Mouse (Mus musculus) MEL (cell line): ENCODE data around the gene Mblac1. TPM values are rescaled to one million over a fixed set of nuclear protein-coding genes. Genes with fewer than 3 reads are reported as not detected.

ENCODE experiments used
- DNase-seq: peaks from one replicate; pipeline ENCODE4 v3.0.0; 2011; ENCODE audit warnings: low read depth, low spot score
- H3K27ac ChIP-seq: 2 replicates; pipeline ENCODE4 v1.5.1; 2012; ENCODE audit warnings: low read depth, mild to moderate bottlenecking, control low read depth, low read length, moderate library complexity; ENCODE audit not compliant: control insufficient read depth
- H3K27me3 ChIP-seq, 2 experiments: fragments of 150-350 bp in 1 of 2; sonication (generic) in 1 of 2; 2 replicates each; pipeline ENCODE4 v1.6.1; 2012; ENCODE audit warnings: low read length in 2 of 2, mild to moderate bottlenecking in 2 of 2, improper control_type of control experiment in 1 of 2, moderate library complexity in 1 of 2; ENCODE audit not compliant: insufficient read depth in 2 of 2, control insufficient read depth in 1 of 2
- H3K36me3 ChIP-seq, 2 experiments: 2 replicates each; pipeline ENCODE4 v1.6.1; 2012 to 2014; ENCODE audit warnings: low read length in 2 of 2, improper control_type of control experiment in 1 of 2, inconsistent platforms in 1 of 2, mild to moderate bottlenecking in 1 of 2; ENCODE audit not compliant: insufficient read depth in 2 of 2, control insufficient read depth in 1 of 2
- H3K4me1 ChIP-seq, 2 experiments: fragments of 150-350 bp in 1 of 2; sonication (generic) in 1 of 2; 2 replicates each; pipeline ENCODE4 v1.6.1; 2012; ENCODE audit warnings: low read length in 2 of 2, improper control_type of control experiment in 1 of 2, mild to moderate bottlenecking in 1 of 2; ENCODE audit not compliant: insufficient read depth in 2 of 2, control insufficient read depth in 1 of 2
- H3K4me3 ChIP-seq, 2 experiments: fragments of 150-350 bp in 1 of 2; sonication (generic) in 1 of 2; 2 replicates each; pipeline ENCODE4 v1.5.1; 2012; ENCODE audit warnings: low read depth in 2 of 2, low read length in 2 of 2, mild to moderate bottlenecking in 2 of 2, moderate library complexity in 2 of 2, control low read depth in 1 of 2, improper control_type of control experiment in 1 of 2; ENCODE audit not compliant: control insufficient read depth in 1 of 2, insufficient read depth in 1 of 2
- H3K79me2 ChIP-seq: 2 replicates; pipeline ENCODE4 v1.6.1; 2012; ENCODE audit warnings: mild to moderate bottlenecking, low read length, moderate library complexity; ENCODE audit not compliant: control insufficient read depth, poor library complexity, insufficient read depth
- H3K9ac ChIP-seq: 2 replicates; pipeline ENCODE4 v1.6.1; 2012; ENCODE audit warnings: low read depth, mild to moderate bottlenecking, control low read depth, low read length, moderate library complexity; ENCODE audit not compliant: control insufficient read depth, poor library complexity, severe bottlenecking
- H3K9me3 ChIP-seq: fragments of 150-350 bp; sonication (generic); replicated peaks from 2 replicates; pipeline ENCODE4 v1.6.1; 2012; ENCODE audit warnings: mild to moderate bottlenecking, low read length, improper control_type of control experiment, moderate library complexity; ENCODE audit not compliant: insufficient read depth
- BHLHE40 ChIP-seq: IDR thresholded peaks from 2 replicates; pipeline ENCODE4 v1.6.1; 2012; ENCODE audit warnings: low read depth, mild to moderate bottlenecking, inconsistent platforms, low read length, improper control_type of control experiment, borderline replicate concordance
- CHD1 ChIP-seq: IDR thresholded peaks from 2 replicates; pipeline ENCODE4 v1.6.1; 2012; ENCODE audit warnings: low read depth, mild to moderate bottlenecking, inconsistent platforms, low read length, improper control_type of control experiment
- CHD2 ChIP-seq: IDR thresholded peaks from 2 replicates; pipeline ENCODE4 v1.6.1; 2011; ENCODE audit warnings: low read length, improper control_type of control experiment
- CTCF ChIP-seq, 3 experiments: IDR thresholded peaks in 2 of 3; conservative IDR thresholded peaks in 1 of 3; 2 replicates each; pipeline ENCODE4 v1.5.1; 2011 to 2012; ENCODE audit warnings: low read length in 3 of 3, low read depth in 2 of 3, mild to moderate bottlenecking in 2 of 3, improper control_type of control experiment in 1 of 3, inconsistent platforms in 1 of 3, mixed read lengths in 1 of 3, moderate library complexity in 1 of 3; ENCODE audit not compliant: control insufficient read depth in 1 of 3, insufficient read depth in 1 of 3, poor library complexity in 1 of 3, severe bottlenecking in 1 of 3
- ELF1 ChIP-seq: IDR thresholded peaks from 2 replicates; pipeline ENCODE4 v1.6.1; 2014; ENCODE audit warnings: low read depth, mild to moderate bottlenecking, inconsistent platforms, low read length, improper control_type of control experiment, moderate library complexity
- EP300 ChIP-seq, 2 experiments: IDR thresholded peaks; 2 replicates each; pipeline ENCODE4 v1.6.1; 2011; ENCODE audit warnings: improper control_type of control experiment in 2 of 2, low read length in 2 of 2, low read depth in 1 of 2, mild to moderate bottlenecking in 1 of 2
- ETS1 ChIP-seq: IDR thresholded peaks from 2 replicates; pipeline ENCODE4 v1.6.1; 2012; ENCODE audit warnings: low read depth, mild to moderate bottlenecking, inconsistent platforms, low read length, improper control_type of control experiment, moderate library complexity
- GABPA ChIP-seq: IDR thresholded peaks from 2 replicates; pipeline ENCODE4 v1.6.1; 2012; ENCODE audit warnings: low read depth, mild to moderate bottlenecking, inconsistent platforms, low read length, improper control_type of control experiment, moderate library complexity
- GATA1 ChIP-seq: IDR thresholded peaks from 2 replicates; pipeline ENCODE4 v1.6.1; 2011; ENCODE audit warnings: low read depth, low read length, improper control_type of control experiment
- HCFC1 ChIP-seq: IDR thresholded peaks from 2 replicates; pipeline ENCODE4 v1.6.1; 2012; ENCODE audit warnings: low read depth, mild to moderate bottlenecking, inconsistent platforms, low read length, improper control_type of control experiment, moderate library complexity
- KAT2A ChIP-seq: conservative IDR thresholded peaks from 2 replicates; pipeline ENCODE4 v1.6.1; 2012; ENCODE audit warnings: low read depth, low read length, improper control_type of control experiment, inconsistent platforms
- MAX ChIP-seq: IDR thresholded peaks from 2 replicates; pipeline ENCODE4 v1.6.1; 2011; ENCODE audit warnings: low read length, improper control_type of control experiment
- MAZ ChIP-seq: IDR thresholded peaks from 2 replicates; pipeline ENCODE4 v1.6.1; 2012; ENCODE audit warnings: low read depth, mild to moderate bottlenecking, inconsistent platforms, low read length, improper control_type of control experiment
- MEF2A ChIP-seq: IDR thresholded peaks from 2 replicates; pipeline ENCODE4 v1.6.1; 2014; ENCODE audit warnings: low read depth, mild to moderate bottlenecking, inconsistent platforms, low read length, improper control_type of control experiment; ENCODE audit not compliant: poor library complexity, insufficient replicate concordance, severe bottlenecking; ENCODE audit errors: extremely low read depth
- MXI1 ChIP-seq: IDR thresholded peaks from 2 replicates; pipeline ENCODE4 v1.6.1; 2011; ENCODE audit warnings: mild to moderate bottlenecking, low read depth, low read length, improper control_type of control experiment
- MYB ChIP-seq: IDR thresholded peaks from 2 replicates; pipeline ENCODE4 v1.6.1; 2011; ENCODE audit warnings: mild to moderate bottlenecking, low read depth, low read length, improper control_type of control experiment
- MYC ChIP-seq: IDR thresholded peaks from 2 replicates; pipeline ENCODE4 v1.6.1; 2011; ENCODE audit warnings: low read depth, mild to moderate bottlenecking, low read length, improper control_type of control experiment, moderate library complexity
- NELFE ChIP-seq: IDR thresholded peaks from 2 replicates; pipeline ENCODE4 v1.6.1; 2011; ENCODE audit warnings: low read depth, low read length, improper control_type of control experiment
- NRF1 ChIP-seq: IDR thresholded peaks from 2 replicates; pipeline ENCODE4 v1.6.1; 2014; ENCODE audit warnings: low read depth, mild to moderate bottlenecking, inconsistent platforms, low read length, improper control_type of control experiment, moderate library complexity; ENCODE audit not compliant: poor library complexity, insufficient read depth, severe bottlenecking
- POLR2A ChIP-seq, 2 experiments: IDR thresholded peaks; 2 replicates each; pipeline ENCODE4 v1.6.1; 2011 to 2012; ENCODE audit warnings: low read length in 2 of 2, mild to moderate bottlenecking in 2 of 2, control low read depth in 1 of 2, improper control_type of control experiment in 1 of 2, low read depth in 1 of 2, moderate library complexity in 1 of 2; ENCODE audit not compliant: control insufficient read depth in 1 of 2, insufficient read depth in 1 of 2, poor library complexity in 1 of 2
- POLR2AphosphoS2 ChIP-seq: IDR thresholded peaks from 2 replicates; pipeline ENCODE4 v1.6.1; 2011; ENCODE audit warnings: low read length, improper control_type of control experiment
- POLR2AphosphoS5 ChIP-seq: IDR thresholded peaks from 2 replicates; pipeline ENCODE4 v1.6.1; 2012; ENCODE audit warnings: low read depth, borderline replicate concordance, mild to moderate bottlenecking, inconsistent platforms, low read length, moderate library complexity, mixed read lengths
- SMC3 ChIP-seq: IDR thresholded peaks from 2 replicates; pipeline ENCODE4 v1.6.1; 2011; ENCODE audit warnings: low read depth, low read length, improper control_type of control experiment
- TBP ChIP-seq: IDR thresholded peaks from 2 replicates; pipeline ENCODE4 v1.8.0; 2011; ENCODE audit warnings: low read depth, low read length, improper control_type of control experiment
- TCF12 ChIP-seq: IDR thresholded peaks from 2 replicates; pipeline ENCODE4 v1.6.1; 2014; ENCODE audit warnings: low read depth, mild to moderate bottlenecking, inconsistent platforms, low read length, improper control_type of control experiment, moderate library complexity
- UBTF ChIP-seq: IDR thresholded peaks from 2 replicates; pipeline ENCODE4 v1.6.1; 2012; ENCODE audit warnings: low read depth, mild to moderate bottlenecking, inconsistent platforms, low read length, improper control_type of control experiment, moderate library complexity, borderline replicate concordance; ENCODE audit not compliant: insufficient read depth
- USF1 ChIP-seq: IDR thresholded peaks from 2 replicates; pipeline ENCODE4 v1.6.1; 2014; ENCODE audit warnings: low read depth, mild to moderate bottlenecking, inconsistent platforms, low read length, improper control_type of control experiment, moderate library complexity
- USF2 ChIP-seq, 2 experiments: IDR thresholded peaks; 2 replicates each; pipeline ENCODE4 v1.6.1; 2011 to 2012; ENCODE audit warnings: improper control_type of control experiment in 2 of 2, low read length in 2 of 2, borderline replicate concordance in 1 of 2, inconsistent platforms in 1 of 2, low read depth in 1 of 2, mild to moderate bottlenecking in 1 of 2; ENCODE audit not compliant: insufficient read depth in 1 of 2
- ZC3H11A ChIP-seq: IDR thresholded peaks from 2 replicates; pipeline ENCODE4 v1.6.1; 2012; ENCODE audit warnings: low read depth, mild to moderate bottlenecking, inconsistent platforms, low read length, improper control_type of control experiment
- ZKSCAN1 ChIP-seq: IDR thresholded peaks from 2 replicates; pipeline ENCODE4 v1.6.1; 2012; ENCODE audit warnings: low read depth, mild to moderate bottlenecking, inconsistent platforms, low read length, improper control_type of control experiment, moderate library complexity
- ZMIZ1 ChIP-seq: IDR thresholded peaks from 2 replicates; pipeline ENCODE4 v1.6.1; 2012; ENCODE audit warnings: low read depth, mild to moderate bottlenecking, inconsistent platforms, low read length, improper control_type of control experiment, moderate library complexity
- ZNF384 ChIP-seq: IDR thresholded peaks from 2 replicates; pipeline ENCODE4 v1.6.1; 2012; ENCODE audit warnings: low read depth, mild to moderate bottlenecking, inconsistent platforms, low read length, improper control_type of control experiment
- polyA plus RNA-seq, 2 experiments: library from polyadenylated mRNA; stranded (reverse) in 1 of 2; unstranded in 1 of 2; fragments of >175 nt in 1 of 2; fragments of >200 nt in 1 of 2; gene quantifications; 2 replicates each; pipeline versions ENCODE4 v1.2.1 to v1.2.4; 2012; ENCODE audit warnings: low replicate concordance in 2 of 2, low read depth in 1 of 2; ENCODE audit not compliant: insufficient read length in 2 of 2, insufficient read depth in 1 of 2, missing spikeins in 1 of 2
- total RNA-seq: library from RNA; depleted of rRNA; stranded (reverse); fragments of 300-350 nt; gene quantifications from 2 replicates; pipeline ENCODE4 v1.2.3, GENCODE M21; 2012

Gene Mblac1
- total and polyA plus RNA-seq, 3 experiments: 5.0 to 5.7 TPM; not detected in 1

DNA sequence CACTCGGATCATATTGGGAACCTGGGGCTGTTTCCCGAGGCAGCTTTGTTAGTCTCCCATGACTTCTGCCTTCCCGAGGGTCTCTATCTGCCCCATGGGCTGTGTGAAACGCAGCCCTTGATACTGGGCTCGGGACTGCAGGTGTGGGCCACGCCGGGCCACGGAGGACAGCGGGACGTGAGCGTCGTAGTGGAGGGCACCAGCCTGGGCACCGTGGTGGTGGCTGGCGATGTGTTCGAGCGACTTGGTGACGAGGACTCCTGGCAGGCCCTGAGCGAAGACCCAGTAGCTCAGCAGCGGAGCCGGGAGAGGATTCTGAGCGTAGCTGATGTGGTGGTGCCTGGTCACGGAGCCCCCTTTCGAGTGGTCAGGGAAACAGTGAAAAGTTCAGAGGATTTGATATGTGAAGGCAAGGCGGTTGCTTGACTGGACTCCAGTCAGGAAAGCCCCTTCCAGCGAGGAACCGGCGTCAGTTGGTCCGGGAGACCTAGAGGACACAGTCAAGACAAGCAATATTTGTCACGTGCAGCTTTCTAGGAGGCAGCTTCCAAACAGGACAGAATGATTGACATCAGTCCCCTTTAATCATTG is 736 bp downstream of the Mblac1 start (continued):
- no peak for TF ChIP-seq TCF12
- TF ChIP-seq NELFE: 0 out of 2 replicates have a peak, but pooled peaks have one; percentile 9
- TF ChIP-seq ELF1: no peak
- TF ChIP-seq MEF2A: no peak
- peak; percentile 80 for TF ChIP-seq MAX
- TF ChIP-seq HCFC1: no peak
- no peak for TF ChIP-seq CHD2
- TF ChIP-seq POLR2AphosphoS5: no peak
- no peak for TF ChIP-seq CHD1
- no peak for TF ChIP-seq MYB
- no peak for TF ChIP-seq MAZ
- no peak for TF ChIP-seq NRF1

- H3K4me3 ChIP-seq: peak overlapping the region; percentile 65
- TF ChIP-seq CTCF (IDR thresholded peaks at IDR 0.05 in 2 of 3, conservative IDR thresholded peaks at IDR 0.05 in 1 of 3; ENCODE audit: control insufficient read depth in 1 of 3, insufficient read depth in 1 of 3, low read depth in 2 of 3, low read length in 3 of 3, poor library complexity in 1 of 3, severe bottlenecking in 1 of 3) (no peak), POLR2AphosphoS2 (no peak), ZNF384 (peak; percentile 70), UBTF (no peak), USF2 (IDR thresholded peaks at IDR 0.05; ENCODE audit: borderline replicate concordance in 1 of 2, insufficient read depth in 1 of 2, low read depth in 1 of 2, low read length in 2 of 2) (no peak), ZMIZ1 (0 out of 2 replicates have a peak, but pooled peaks have one; percentile 28), USF1 (no peak), NRF1 (no peak), EP300 (IDR thresholded peaks at IDR 0.05; ENCODE audit: low read depth in 1 of 2, low read length in 2 of 2) (peak; percentile 32 to 68), CHD2 (no peak), MAZ (no peak), POLR2AphosphoS5 (no peak), GABPA (no peak), MAX (no peak), MEF2A (no peak), ZKSCAN1 (no peak), MXI1 (no peak; the same call in 1 of the 2 replicates), ETS1 (peak; percentile 64; the same call in 1 of the 2 replicates), GATA1 (0 out of 2 replicates have a peak, but pooled peaks have one; percentile 5), MYC (no peak), TBP (no peak), BHLHE40 (no peak; the same call in 1 of the 2 replicates), ELF1 (no peak), SMC3 (no peak), MYB (no peak), ZC3H11A (no peak), POLR2A (IDR thresholded peaks at IDR 0.05; ENCODE audit: control insufficient read depth in 1 of 2, insufficient read depth in 1 of 2, low read depth in 1 of 2, low read length in 2 of 2, poor library complexity in 1 of 2) (no peak; a peak in 1 of 4 replicates), NELFE (no peak), KAT2A (no peak)
Observed at GRCm38 (mm10) chr5:138195463-138195862, 1.3 kb downstream of the Mblac1 start.

More at GRCm38 (mm10) chr5:138195463-138195862, 1.3 kb downstream of the Mblac1 start:
- no peaks in the 10 kb centered on the region; a peak in 1 of 4 replicates for H3K4me1 ChIP-seq
- H3K27me3 ChIP-seq: no peaks in the 10 kb centered on the region
- peak overlapping the region; percentile 78 for H3K27ac ChIP-seq
- peaks cover 0 to 3% of the 10 kb centered on the region in 2 experiments; a peak in 2 of 4 replicates for H3K36me3 ChIP-seq
- peak; percentile 80 for DNase-seq
- H3K9me3 ChIP-seq: no peaks in the 10 kb centered on the region
- peak overlapping the region; percentile 71 for H3K9ac ChIP-seq
- H3K79me2 ChIP-seq: peaks cover 4% of the 10 kb centered on the region; the same call in 1 of the 2 replicates
